Mouse (Mus musculus) heart, postnatal 4 days (tissue): Measurements from ENCODE around the gene Cenpn. TPM values are rescaled to one million over a fixed set of nuclear protein-coding genes. Genes with fewer than 3 reads are reported as not detected.

ENCODE experiments used
- total RNA-seq, 2 experiments: library from RNA; stranded (reverse); gene quantifications; 2 replicates each; pipeline ENCODE4 v1.2.3; 2021

Gene Cenpn
- total RNA-seq, 2 experiments from 2014 or later = 19.4 to 21.6 TPM

Other genes with a start within 250 kb of the Cenpn start
- 1 to 10 TPM; 4.9 to 5.0 TPM for gene Cdyl2, start 188.7 kb upstream of the Cenpn start, total RNA-seq
- 10 to 100 TPM; 55.0 to 55.2 TPM for gene Cmc2, start 275 bp upstream of the Cenpn start, total RNA-seq
- gene Atmin, start 21.7 kb downstream of the Cenpn start, total RNA-seq = 10 to 100 TPM; 17.7 to 18.3 TPM
- gene 1700030J22Rik, start 57.2 kb downstream of the Cenpn start, total RNA-seq = under 1 TPM; 0.47 to 0.55 TPM
- 10 to 100 TPM; 38.6 to 38.8 TPM for gene Gcsh, start 71.8 kb downstream of the Cenpn start, total RNA-seq
- gene Pkd1l2, start 160.7 kb downstream of the Cenpn start, total RNA-seq = under 1 TPM; 0.02 to 0.05 TPM
- gene Bco1, start 174.1 kb downstream of the Cenpn start, total RNA-seq = not detected
- 1 to 10 TPM; 7.4 TPM for gene Gan, start 236.4 kb downstream of the Cenpn start, total RNA-seq